Mouse (Mus musculus): Measurements from ENCODE around the gene Srebf1.

GRCm38 (mm10) chr11:60185396-60186231 is 36.8 kb downstream of the Srebf1 start:
- TF ChIP-seq POLR2A (IDR thresholded peaks at IDR 0.05; ENCODE audit: extremely low read depth, insufficient read depth, low read length) (no peak), CTCF (IDR thresholded peaks at IDR 0.05; ENCODE audit: extremely low read depth, insufficient read depth, low read length) (no peak)

All from cortical plate, adult 2 months (tissue).